Mouse (Mus musculus): ENCODE data around the gene Sdad1. TPM values are rescaled to one million over a fixed set of nuclear protein-coding genes. Genes with fewer than 3 reads are reported as not detected.

The Sdad1 gene
- polyA plus RNA-seq, 1 experiment from 2014 or later: 31.4 TPM

GRCm38 (mm10) chr5:92331635-92332338 is 21.5 kb upstream of the Sdad1 start, which contains the start of gene Art3:
Gene Art3 (plus strand): TSS chr5:92331827.
- Histone ChIP-seq H3K9me3 (no peaks in the 10 kb centered on the region), H3K27ac (replicated peaks) (no peak within 1 kb of the TSS), H3K4me3 (no peak within 1 kb of the TSS), H3K27me3 (no peaks in the 10 kb centered on the region), H3K36me3 (no peaks in the 10 kb centered on the region), H3K4me1 (replicated peaks) (no peaks in the 10 kb centered on the region), H3K9ac (no peak within 1 kb of the TSS), H3K4me2 (0 out of 2 replicates have a peak within 1 kb of the TSS, but pooled peaks have one; percentile 6)
- ATAC-seq (ENCODE audit: low FRiP score, low read depth): no peak
- WGBS: 96% methylated on average over 17 of the region's 17 CpGs

DNA sequence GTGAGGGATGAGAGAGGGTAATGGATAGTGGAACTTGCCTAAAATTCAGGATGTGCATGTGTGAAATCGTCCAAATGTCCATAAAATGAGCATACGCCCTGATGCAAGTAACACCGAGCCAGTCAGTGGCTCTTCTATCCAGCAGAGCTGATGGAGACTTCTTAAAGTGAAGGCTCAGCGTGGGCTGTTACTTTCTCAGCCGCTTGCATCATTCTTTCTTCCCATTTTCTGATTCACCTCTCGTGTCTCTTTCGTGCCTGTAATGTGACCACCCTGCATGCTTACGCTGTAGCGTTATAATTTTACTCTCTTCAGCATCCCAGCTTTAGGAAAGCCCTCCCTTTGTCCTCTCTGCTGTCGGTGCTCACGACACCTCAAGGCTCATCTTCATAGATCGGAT is 20.8 kb upstream of the Sdad1 start:
- no peaks in the 10 kb centered on the region for H3K9me3 ChIP-seq
- no peak overlapping the region for H3K27ac ChIP-seq (replicated peaks)
- no peak overlapping the region for H3K9ac ChIP-seq
- H3K27me3 ChIP-seq: no peaks in the 10 kb centered on the region
- ATAC-seq (ENCODE audit: low FRiP score, low read depth): no peak
- 94% methylated on average over 12 of the region's 12 CpGs for WGBS
- H3K4me3 ChIP-seq: no peak overlapping the region
- no peaks in the 10 kb centered on the region for H3K36me3 ChIP-seq
- H3K4me1 ChIP-seq (replicated peaks): no peaks in the 10 kb centered on the region
- H3K4me2 ChIP-seq: no peak overlapping the region

DNA sequence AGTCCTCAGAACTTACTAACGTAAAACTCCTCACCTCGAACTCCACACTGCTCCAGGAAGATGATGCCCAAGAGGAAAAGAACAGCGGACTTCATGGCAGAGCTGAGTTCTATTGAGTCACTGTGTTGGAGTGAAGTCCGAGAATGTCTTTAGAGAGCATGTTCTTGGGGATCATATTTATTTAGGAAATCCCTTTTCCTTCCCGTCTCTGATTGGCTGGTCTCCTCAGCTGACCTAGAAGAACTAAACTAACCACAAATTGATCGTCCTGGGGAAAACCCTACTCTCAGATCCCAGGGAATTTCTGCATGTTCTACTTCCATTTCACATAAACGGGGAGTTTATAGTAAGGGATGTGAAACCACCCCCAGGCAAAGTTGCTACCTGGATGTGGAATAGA is 17.6 kb upstream of the Sdad1 start, which contains the start of gene Cxcl9:
TSS of gene Cxcl9 (minus strand) at position 151 of the 400 bp plus-strand sequence.
- no peaks in the 10 kb centered on the region for H3K27me3 ChIP-seq

GRCm38 (mm10) chr5:92327367-92327766 is 17.1 kb upstream of the Sdad1 start:
- no peak overlapping the region for H3K4me2 ChIP-seq
- H3K27me3 ChIP-seq: no peaks in the 10 kb centered on the region
- no peaks in the 10 kb centered on the region for H3K4me1 ChIP-seq (replicated peaks)
- no peak overlapping the region for H3K9ac ChIP-seq
- H3K9me3 ChIP-seq: no peaks in the 10 kb centered on the region
- 84% methylated on average over 6 of the region's 6 CpGs for WGBS
- no peak overlapping the region for H3K27ac ChIP-seq (replicated peaks)
- ATAC-seq (ENCODE audit: low FRiP score, low read depth): no peak
- no peaks in the 10 kb centered on the region for H3K36me3 ChIP-seq
- H3K4me3 ChIP-seq: no peak overlapping the region

More for the DNA sequence above, 17.6 kb upstream of the Sdad1 start, which contains the start of gene Cxcl9:
- no peak within 1 kb of the TSS for H3K9ac ChIP-seq
- WGBS: 86% methylated on average over 7 of the region's 7 CpGs
- no peaks in the 10 kb centered on the region for H3K4me1 ChIP-seq (replicated peaks)
- H3K36me3 ChIP-seq: no peaks in the 10 kb centered on the region
- no peak within 1 kb of the TSS for H3K4me3 ChIP-seq
- ATAC-seq (ENCODE audit: low FRiP score, low read depth): no peak
- H3K27ac ChIP-seq (replicated peaks): no peak within 1 kb of the TSS
- no peak within 1 kb of the TSS for H3K4me2 ChIP-seq
- no peaks in the 10 kb centered on the region for H3K9me3 ChIP-seq

DNA sequence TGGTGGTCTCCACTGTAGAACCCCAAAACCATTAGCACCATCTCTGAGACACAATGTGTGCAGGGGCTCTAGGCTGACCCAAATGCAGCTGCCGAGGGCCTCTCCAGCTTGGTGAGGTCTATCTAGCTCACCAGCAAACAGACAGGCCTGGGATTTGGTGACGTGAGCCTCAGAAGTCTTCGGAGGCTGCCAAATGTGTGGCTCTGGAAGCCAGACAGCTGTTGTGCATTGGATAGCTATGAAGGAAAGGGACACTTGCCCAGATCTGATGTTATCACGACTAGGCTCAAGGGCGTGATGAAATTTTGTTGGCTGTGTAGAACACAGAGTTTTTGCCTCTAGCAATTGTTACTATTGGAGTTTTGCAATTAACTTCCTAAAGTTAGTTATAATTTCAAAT is 13.0 kb upstream of the Sdad1 start:
- H3K27me3 ChIP-seq: no peaks in the 10 kb centered on the region
- no peaks in the 10 kb centered on the region for H3K4me1 ChIP-seq (replicated peaks)
- ATAC-seq (ENCODE audit: low FRiP score, low read depth): no peak
- H3K27ac ChIP-seq (replicated peaks): no peak overlapping the region
- no peak overlapping the region for H3K9ac ChIP-seq
- H3K9me3 ChIP-seq: no peaks in the 10 kb centered on the region
- H3K36me3 ChIP-seq: no peaks in the 10 kb centered on the region
- H3K4me2 ChIP-seq: no peak overlapping the region
- 86% methylated on average over 5 of the region's 5 CpGs for WGBS
- no peak overlapping the region for H3K4me3 ChIP-seq

DNA sequence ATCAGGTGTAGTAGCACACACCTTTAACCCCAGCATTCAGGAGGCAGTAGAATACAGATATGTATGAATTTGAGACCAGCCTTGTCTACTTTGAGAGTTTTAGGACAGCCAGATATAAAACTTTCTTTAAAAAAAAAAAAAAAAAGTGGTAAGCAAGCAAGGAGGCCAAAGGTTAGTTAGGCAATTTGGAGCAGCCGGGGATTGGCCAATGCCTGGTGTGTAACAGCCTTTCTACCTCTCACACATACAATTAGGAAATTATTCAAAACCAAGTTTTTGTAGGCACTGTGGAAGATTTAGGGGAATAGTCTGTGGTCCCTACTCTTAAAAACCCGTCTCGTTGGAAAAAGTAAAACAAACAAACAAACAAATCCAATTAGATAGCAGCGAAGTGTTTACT is 12.3 kb upstream of the Sdad1 start:
- 89% methylated on average over 4 of the region's 4 CpGs for WGBS
- H3K9me3 ChIP-seq: no peaks in the 10 kb centered on the region
- no peaks in the 10 kb centered on the region for H3K4me1 ChIP-seq (replicated peaks)
- H3K9ac ChIP-seq: no peak overlapping the region
- H3K36me3 ChIP-seq: no peaks in the 10 kb centered on the region
- no peak overlapping the region for H3K4me2 ChIP-seq
- no peaks in the 10 kb centered on the region for H3K27me3 ChIP-seq
- no peak overlapping the region for H3K27ac ChIP-seq (replicated peaks)
- no peak overlapping the region for H3K4me3 ChIP-seq
- ATAC-seq (ENCODE audit: low FRiP score, low read depth): no peak

GRCm38 (mm10) chr5:92321631-92322400 is 11.5 kb upstream of the Sdad1 start:
- ATAC-seq (ENCODE audit: low FRiP score, low read depth): no peak
- Histone ChIP-seq H3K4me1 (replicated peaks) (no peaks in the 10 kb centered on the region), H3K4me2 (no peak overlapping the region), H3K27ac (replicated peaks) (no peak overlapping the region), H3K4me3 (no peak overlapping the region), H3K9me3 (no peaks in the 10 kb centered on the region), H3K9ac (no peak overlapping the region), H3K27me3 (no peaks in the 10 kb centered on the region), H3K36me3 (no peaks in the 10 kb centered on the region)
- whole genome bisulfite sequencing: 84% methylated on average over 8 of the region's 8 CpGs

- H3K9ac ChIP-seq: no peak overlapping the region
- no peaks in the 10 kb centered on the region for H3K4me1 ChIP-seq (replicated peaks)
- no peaks in the 10 kb centered on the region for H3K36me3 ChIP-seq
- no peaks in the 10 kb centered on the region for H3K9me3 ChIP-seq
- H3K4me2 ChIP-seq: no peak overlapping the region
- H3K27ac ChIP-seq (replicated peaks): no peak overlapping the region
- H3K4me3 ChIP-seq: no peak overlapping the region
- WGBS: 95% methylated on average over 14 of the region's 14 CpGs
- no peak for ATAC-seq (ENCODE audit: low FRiP score, low read depth)
- no peaks in the 10 kb centered on the region for H3K27me3 ChIP-seq
Observed at GRCm38 (mm10) chr5:92318596-92318995, 8.3 kb upstream of the Sdad1 start.

DNA sequence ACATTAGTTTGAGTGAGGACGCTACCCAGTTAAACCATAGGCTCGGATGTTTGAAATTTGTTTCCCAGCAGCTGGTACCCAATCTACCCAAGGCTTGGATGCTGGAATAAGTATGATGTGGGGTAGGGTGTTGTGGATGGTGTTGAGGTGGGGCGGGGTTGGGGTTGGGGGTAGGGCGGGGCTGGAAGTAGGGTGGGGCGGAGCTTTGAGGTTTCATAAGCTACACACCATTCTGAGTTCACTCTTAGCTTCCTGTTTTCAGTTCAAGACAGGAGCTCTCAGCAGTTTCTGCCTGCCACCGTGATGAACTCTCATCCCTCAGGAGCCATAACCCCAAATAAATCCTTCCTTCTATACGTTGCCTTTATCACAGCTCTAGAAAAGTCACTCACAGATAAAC is 7.8 kb upstream of the Sdad1 start:
- ATAC-seq (ENCODE audit: low FRiP score, low read depth): no peak
- H3K27ac ChIP-seq (replicated peaks): no peak overlapping the region
- H3K27me3 ChIP-seq: no peaks in the 10 kb centered on the region
- H3K9ac ChIP-seq: no peak overlapping the region
- WGBS: 86% methylated on average over 7 of the region's 7 CpGs
- H3K4me2 ChIP-seq: no peak overlapping the region
- H3K9me3 ChIP-seq: no peaks in the 10 kb centered on the region
- no peaks in the 10 kb centered on the region for H3K4me1 ChIP-seq (replicated peaks)
- H3K4me3 ChIP-seq: no peak overlapping the region
- H3K36me3 ChIP-seq: no peaks in the 10 kb centered on the region

DNA sequence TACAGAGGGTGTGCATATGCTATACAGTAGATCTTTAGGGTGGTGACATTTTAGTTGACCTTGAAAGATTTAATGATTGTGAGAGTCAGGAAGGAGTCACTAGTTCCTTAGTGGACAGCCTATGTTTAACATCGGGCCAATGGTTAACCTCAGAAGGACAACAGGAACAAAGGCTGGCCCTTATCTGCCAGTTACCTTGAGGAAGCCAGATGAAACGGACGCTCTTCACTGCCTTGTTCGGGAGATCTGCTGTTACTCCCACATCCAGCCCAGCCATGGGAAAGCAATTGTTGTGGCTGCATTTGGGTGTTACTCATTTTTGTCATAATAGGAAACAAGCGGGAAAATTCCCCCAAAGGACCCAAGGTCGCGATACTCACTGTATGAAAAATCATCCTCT is 3.5 kb upstream of the Sdad1 start:
- H3K9ac ChIP-seq: no peak overlapping the region
- no peak overlapping the region for H3K4me2 ChIP-seq
- no peak for ATAC-seq (ENCODE audit: low FRiP score, low read depth)
- 78% methylated on average over 7 of the region's 7 CpGs for WGBS
- H3K4me1 ChIP-seq (replicated peaks): peaks cover 10% of the 10 kb centered on the region
- no peak overlapping the region for H3K27ac ChIP-seq (replicated peaks)
- H3K4me3 ChIP-seq: no peak overlapping the region
- no peaks in the 10 kb centered on the region for H3K36me3 ChIP-seq
- H3K9me3 ChIP-seq: no peaks in the 10 kb centered on the region
- H3K27me3 ChIP-seq: no peaks in the 10 kb centered on the region

DNA sequence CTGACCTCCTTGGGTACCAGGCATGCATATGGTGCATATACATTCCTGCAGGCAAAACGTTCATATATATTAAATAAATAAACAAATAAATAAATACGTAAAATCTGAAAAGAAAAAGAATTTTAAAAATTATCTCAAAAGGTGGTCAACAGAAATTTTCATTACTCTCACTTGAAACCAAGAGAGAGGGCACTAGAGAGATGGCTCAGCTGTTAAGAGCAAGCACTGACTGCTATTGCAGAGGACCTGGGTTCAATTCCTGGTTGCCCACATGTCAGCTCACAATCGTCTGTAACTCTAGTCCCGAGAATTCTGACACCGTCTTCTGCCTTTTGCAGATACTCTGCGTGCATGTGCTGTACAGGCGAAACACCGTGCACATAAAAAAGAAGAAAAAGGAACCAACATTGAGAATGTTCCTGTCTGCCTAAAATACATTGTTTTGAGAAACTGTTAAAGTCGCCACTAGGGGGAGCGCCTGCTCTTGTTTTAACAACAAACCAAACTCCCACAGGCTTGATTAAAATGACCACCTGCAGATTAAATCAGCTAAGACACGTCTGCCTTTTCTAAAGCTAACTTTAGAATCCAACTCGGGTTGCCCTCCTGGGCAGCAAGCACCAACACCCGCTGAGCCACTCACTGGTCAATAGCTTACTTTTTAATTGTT is 1.9 kb upstream of the Sdad1 start:
- Histone ChIP-seq H3K27me3 (no peaks in the 10 kb centered on the region), H3K4me3 (no peak overlapping the region), H3K27ac (replicated peaks) (no peak overlapping the region), H3K9ac (no peak overlapping the region), H3K36me3 (no peaks in the 10 kb centered on the region), H3K4me1 (replicated peaks) (peaks cover 16% of the 10 kb centered on the region), H3K9me3 (no peaks in the 10 kb centered on the region), H3K4me2 (no peak overlapping the region)
- ATAC-seq (ENCODE audit: low FRiP score, low read depth): no peak
- WGBS: 16% methylated on average over 13 of the region's 13 CpGs

DNA sequence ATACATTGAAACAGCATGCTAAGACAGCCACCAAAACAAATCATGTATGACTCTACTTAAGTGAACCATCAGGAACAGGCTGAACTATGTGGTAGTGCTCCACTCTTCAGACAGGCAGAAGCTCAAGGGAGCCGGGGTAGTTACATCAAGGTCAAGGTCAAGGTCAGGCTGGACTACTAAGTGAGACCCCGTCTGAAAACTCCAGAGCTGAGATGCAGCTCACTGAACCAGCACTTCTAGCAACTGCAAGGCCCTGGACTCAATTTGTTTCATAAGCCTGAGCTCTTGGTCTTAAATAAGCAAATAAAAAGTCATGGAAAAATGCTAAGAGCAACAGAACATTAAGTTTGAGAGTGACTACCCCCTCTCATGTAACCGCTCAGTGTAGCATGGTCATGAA is 6.0 kb downstream of the Sdad1 start:
- H3K27ac ChIP-seq (replicated peaks): no peak overlapping the region
- H3K4me3 ChIP-seq: no peak overlapping the region
- no peaks in the 10 kb centered on the region for H3K9me3 ChIP-seq
- no peak overlapping the region for H3K9ac ChIP-seq
- H3K4me1 ChIP-seq (replicated peaks): peaks cover 12% of the 10 kb centered on the region
- no peaks in the 10 kb centered on the region for H3K27me3 ChIP-seq
- H3K36me3 ChIP-seq: peaks cover 61% of the 10 kb centered on the region
- no peak for ATAC-seq (ENCODE audit: low FRiP score, low read depth)
- H3K4me2 ChIP-seq: no peak overlapping the region
- WGBS: 90% methylated on average over 3 of the region's 3 CpGs
